Mouse (Mus musculus) urinary bladder, postnatal 36 days (tissue): ENCODE measurements around the gene 1700113H08Rik.

Experiments
- DNase-seq, 2 experiments: peaks; one replicate each; pipeline ENCODE4 v3.0.0; 2022; ENCODE audit warnings: low spot score in 2 of 2, mixed read lengths in 1 of 2

The 1700113H08Rik gene

DNA sequence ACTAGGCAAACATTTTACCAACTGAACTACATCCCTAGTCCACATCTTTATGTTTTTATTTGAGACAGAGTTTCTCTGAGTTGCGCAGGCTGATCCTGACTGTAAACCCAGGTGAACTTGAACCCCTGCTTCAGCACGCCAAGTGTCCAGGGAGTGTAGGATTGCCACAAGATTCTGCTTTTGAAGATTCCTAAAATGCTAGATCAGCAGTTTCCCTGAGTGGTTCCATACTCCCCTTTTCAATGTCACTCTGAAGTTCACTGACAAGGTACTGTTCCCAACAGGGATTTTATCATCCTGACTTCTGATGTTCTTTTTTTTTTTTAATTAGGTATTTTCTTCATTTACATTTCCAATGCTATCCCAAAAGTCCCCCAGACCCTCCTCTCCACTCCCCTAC lies 140.9 kb downstream of the 1700113H08Rik start:
- no peak for DNase-seq

DNA sequence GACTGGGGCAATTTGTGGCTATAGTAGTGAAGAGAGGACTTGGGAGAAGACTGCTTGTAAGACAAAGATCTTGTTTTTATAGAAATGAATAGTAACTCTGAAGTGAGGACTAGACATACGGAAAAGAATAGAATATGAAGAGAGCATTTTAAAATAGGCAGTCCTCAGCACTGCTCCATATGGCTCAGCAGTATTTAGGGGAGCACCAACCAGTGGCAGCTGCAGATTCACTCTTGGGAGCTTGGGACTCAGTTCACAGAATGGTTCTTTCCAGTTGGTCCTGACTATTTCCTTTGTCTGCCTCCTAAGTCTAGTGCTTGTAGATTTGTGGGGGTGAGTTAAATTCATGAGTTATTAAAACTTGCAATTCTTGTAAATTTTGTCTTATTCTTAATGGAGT lies 151.6 kb downstream of the 1700113H08Rik start:
- no peak for DNase-seq

DNA sequence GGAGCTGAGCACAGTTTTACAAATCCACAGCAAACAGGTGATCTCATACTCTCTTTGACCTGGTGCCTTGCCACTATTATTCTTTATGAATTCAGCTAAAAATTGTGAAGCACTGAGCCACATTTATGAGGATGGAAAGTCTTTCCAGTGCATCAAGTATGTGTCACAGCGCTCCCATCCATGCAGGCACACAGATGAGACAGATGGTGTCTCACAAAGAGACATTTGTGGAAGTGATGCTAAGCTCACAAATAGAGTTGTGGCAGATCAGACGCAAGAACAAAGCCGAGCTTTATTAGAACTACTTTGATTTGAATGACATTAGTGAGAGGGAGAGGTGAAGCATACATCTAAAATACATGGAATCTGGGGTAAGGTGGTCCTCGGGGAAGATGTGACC lies 153.2 kb downstream of the 1700113H08Rik start:
- DNase-seq, result no peak

DNA sequence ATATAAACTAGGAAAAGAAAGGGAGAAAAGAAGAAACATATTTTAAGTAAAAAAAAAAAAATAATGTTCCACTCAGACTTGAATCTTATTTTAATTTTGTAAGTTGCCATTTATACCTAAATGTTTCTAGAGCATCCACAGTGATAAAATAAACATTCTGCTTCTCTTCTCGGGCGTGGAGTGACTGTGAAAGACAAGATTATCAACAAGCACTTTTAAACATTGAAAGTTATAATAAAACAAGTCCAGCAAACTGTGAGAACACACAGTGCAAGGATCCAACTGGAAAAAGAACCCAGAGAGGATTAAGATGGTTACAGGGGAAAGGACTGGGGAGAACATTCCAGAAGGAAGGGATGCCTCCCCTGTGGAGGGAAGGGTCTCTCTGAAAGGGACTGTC lies 155.0 kb downstream of the 1700113H08Rik start:
- DNase-seq, result no peak

DNA sequence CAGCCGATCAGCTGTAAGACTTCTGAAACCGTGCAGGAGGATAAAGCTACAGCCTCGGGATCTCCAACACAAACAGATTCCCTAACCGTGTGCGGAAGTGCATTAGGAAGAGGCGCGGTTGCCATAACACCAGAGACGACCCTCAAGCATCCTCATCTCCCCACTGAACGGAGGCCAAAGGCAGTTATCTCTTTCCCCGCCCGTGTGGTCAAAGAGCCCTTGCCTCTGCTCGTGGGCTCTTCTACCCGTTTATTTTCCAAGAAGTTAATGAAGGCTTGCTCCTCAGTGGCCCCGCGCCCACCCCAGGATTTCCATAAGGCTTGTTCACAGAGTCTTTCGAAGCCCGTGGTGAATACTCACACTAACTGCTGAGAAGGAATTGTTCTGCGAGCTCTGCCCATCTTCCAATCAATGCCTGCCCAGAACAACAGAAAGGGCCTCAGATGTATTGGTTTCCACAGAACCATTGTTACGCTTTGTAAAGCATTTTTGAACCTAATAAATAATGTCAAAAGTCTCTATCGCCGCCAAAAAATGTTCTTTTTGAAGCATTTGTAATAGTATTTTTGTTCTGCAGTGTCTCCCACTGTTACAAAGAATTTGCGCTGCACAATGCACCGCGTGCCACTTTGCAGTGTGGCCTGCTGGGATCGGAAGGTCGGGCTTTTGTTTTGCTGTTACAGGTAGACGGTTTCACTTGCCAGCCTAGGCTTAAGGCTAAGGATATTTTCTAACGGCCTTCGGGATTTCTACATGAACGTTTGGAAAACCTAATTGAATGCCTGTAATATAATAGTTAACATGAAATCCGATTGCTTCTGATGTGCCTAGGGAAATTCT lies 172.4 kb downstream of the 1700113H08Rik start:
- DNase-seq, result no peak

DNA sequence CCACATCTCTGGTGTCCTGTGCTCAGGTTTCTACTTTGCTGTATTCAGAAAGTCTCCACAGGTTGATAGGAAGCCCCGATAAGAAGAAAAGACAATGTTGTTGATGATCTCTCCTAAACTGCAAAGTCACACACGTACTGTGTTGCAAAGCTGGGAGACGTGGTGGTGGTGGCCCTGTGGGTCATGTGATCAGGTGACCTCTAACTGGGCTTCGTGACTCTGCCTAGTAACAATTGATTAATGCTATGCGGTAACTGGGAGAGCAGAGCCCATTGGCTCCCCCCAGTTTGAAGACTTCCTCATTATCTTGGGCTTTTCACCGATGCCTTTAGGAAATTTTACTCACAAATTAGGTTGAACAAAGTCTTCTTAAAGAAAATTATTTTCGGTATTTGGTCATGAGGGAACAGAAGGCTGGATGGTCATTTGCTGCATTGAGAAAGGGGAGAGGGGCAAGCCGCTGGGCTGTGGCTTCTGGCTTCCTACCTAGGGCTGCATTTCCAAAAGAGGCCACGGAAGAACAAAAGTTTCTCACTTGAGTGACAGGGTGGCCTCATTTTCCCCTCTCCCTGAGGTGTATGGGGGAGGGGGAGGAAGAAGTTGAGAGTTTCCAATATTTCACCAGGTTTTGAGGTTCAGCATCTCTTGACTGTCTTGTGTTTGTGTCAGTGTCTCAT lies 181.6 kb downstream of the 1700113H08Rik start:
- DNase-seq, result no peak

DNA sequence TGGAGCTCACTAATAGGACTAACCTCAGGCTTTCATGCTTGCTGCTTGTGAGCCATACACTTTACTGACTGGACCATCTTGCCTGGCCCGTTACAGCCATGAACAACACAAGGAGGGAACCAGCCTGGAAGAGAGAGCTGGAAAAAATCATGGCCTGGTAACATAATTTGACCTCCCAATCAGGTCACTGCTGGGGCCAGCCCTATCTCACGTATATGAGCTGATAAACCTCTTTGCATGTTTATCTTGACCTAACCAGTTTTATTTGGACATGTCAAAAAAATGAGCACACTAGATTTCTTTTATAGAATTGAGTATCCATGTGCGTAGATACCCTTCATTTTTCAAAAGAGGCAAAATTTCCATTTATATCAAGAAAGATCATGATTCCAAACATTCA lies 213.9 kb downstream of the 1700113H08Rik start:
- DNase-seq, result no peak

DNA sequence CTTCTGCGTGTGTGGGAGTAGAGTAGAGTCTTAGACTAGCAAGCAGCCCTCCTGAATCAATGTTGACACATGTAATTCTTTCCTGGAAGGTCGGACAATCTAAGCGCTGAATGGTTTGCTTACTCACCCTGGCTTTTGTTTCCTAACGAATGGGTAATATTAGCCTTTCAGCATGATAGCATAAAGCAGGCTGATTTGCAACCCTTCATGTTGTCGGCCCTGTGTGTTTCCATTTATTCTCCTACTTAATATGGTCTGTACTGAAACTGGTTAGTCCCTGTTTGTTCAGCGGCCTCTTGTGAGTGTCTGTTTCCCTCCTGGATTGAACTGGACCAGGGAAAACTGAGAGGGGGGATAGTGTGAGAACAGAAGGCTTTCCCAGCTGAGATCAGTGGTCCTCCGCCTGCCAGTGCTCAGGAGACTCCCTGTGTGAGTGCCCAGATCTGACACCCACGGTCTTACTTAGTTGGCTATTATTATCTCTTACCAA lies 214.3 kb downstream of the 1700113H08Rik start:
- no peak for DNase-seq

DNA sequence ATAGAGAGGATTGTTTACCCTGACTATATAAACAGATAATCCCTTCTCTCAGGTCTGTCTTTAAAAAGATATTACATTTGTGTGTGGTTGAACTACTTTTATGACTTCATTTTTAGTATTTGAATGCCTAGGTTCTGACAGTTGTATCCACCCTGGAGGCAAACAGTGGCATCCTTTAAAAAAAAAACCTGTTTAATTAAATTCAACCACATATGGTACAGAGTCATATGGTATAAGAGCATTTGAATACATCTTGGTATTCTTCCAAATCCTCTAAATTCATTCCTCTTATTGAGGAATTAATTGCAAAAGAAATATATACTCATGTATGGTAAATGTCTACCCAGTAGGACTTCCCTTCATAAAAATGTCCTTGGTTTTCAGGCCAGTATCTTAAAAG lies 217.2 kb downstream of the 1700113H08Rik start:
- DNase-seq, result no peak
